Mouse (Mus musculus) splenic B cell, adult 2 months (primary cell): ENCODE data around the gene 7530416G11Rik.

Experiments
- DNase-seq: peaks from one replicate; pipeline ENCODE4 v3.0.0-alpha.2; 2011; ENCODE audit warnings: low read depth, low spot score
- H3K27me3 ChIP-seq: 2 replicates; pipeline ENCODE4 v1.6.1; 2012; ENCODE audit warnings: mild to moderate bottlenecking, low read length, moderate library complexity, mixed read lengths; ENCODE audit not compliant: control insufficient read depth, poor library complexity, insufficient read depth, severe bottlenecking
- H3K36me3 ChIP-seq: 2 replicates; pipeline ENCODE4 v1.6.1; 2012; ENCODE audit warnings: mild to moderate bottlenecking, low read length, moderate library complexity, mixed read lengths; ENCODE audit not compliant: control insufficient read depth, poor library complexity, insufficient read depth, severe bottlenecking

The 7530416G11Rik gene

GRCm38 (mm10) chr15:85505118-85505925 lies 2.3 kb upstream of the 7530416G11Rik start:
- H3K27me3 ChIP-seq = no peaks in the 10 kb centered on the region
- DNase-seq = no peak

GRCm38 (mm10) chr15:85500267-85500666 lies 2.8 kb downstream of the 7530416G11Rik start:
- no peaks in the 10 kb centered on the region for H3K27me3 ChIP-seq
- H3K36me3 ChIP-seq = no peaks in the 10 kb centered on the region
- no peak for DNase-seq

More at GRCm38 (mm10) chr15:85505118-85505925, 2.3 kb upstream of the 7530416G11Rik start:
- H3K36me3 ChIP-seq = no peaks in the 10 kb centered on the region

- no peak for DNase-seq
- Histone ChIP-seq H3K27me3 (no peaks in the 10 kb centered on the region), H3K36me3 (no peaks in the 10 kb centered on the region)
Measured at GRCm38 (mm10) chr15:85497981-85498475, 5.0 kb downstream of the 7530416G11Rik start.

GRCm38 (mm10) chr15:85497548-85497947 lies 5.5 kb downstream of the 7530416G11Rik start:
- Histone ChIP-seq H3K36me3 (no peaks in the 10 kb centered on the region), H3K27me3 (no peaks in the 10 kb centered on the region)
- no peak for DNase-seq

- no peaks in the 10 kb centered on the region for H3K27me3 ChIP-seq
- no peaks in the 10 kb centered on the region for H3K36me3 ChIP-seq
- no peak for DNase-seq
Measured at GRCm38 (mm10) chr15:85494163-85494621, 8.8 kb downstream of the 7530416G11Rik start.

- Histone ChIP-seq H3K36me3 (no peaks in the 10 kb centered on the region), H3K27me3 (no peaks in the 10 kb centered on the region)
- no peak for DNase-seq
Measured at GRCm38 (mm10) chr15:85489751-85490150, 13.3 kb downstream of the 7530416G11Rik start.

- DNase-seq = no peak
- Histone ChIP-seq H3K36me3 (no peaks in the 10 kb centered on the region), H3K27me3 (no peaks in the 10 kb centered on the region)
Measured at GRCm38 (mm10) chr15:85488900-85489299, 14.1 kb downstream of the 7530416G11Rik start.

GRCm38 (mm10) chr15:85480630-85481029 lies 22.4 kb downstream of the 7530416G11Rik start:
- no peaks in the 10 kb centered on the region for H3K27me3 ChIP-seq
- no peaks in the 10 kb centered on the region for H3K36me3 ChIP-seq
- DNase-seq = no peak

- H3K27me3 ChIP-seq = no peaks in the 10 kb centered on the region
- DNase-seq = no peak
- H3K36me3 ChIP-seq = no peaks in the 10 kb centered on the region
Measured at GRCm38 (mm10) chr15:85479919-85480318, 23.1 kb downstream of the 7530416G11Rik start.

- H3K36me3 ChIP-seq = no peaks in the 10 kb centered on the region
- no peak for DNase-seq
- H3K27me3 ChIP-seq = no peaks in the 10 kb centered on the region
Measured at GRCm38 (mm10) chr15:85479365-85479764, 23.7 kb downstream of the 7530416G11Rik start.

GRCm38 (mm10) chr15:85477584-85477983 lies 25.4 kb downstream of the 7530416G11Rik start:
- no peaks in the 10 kb centered on the region for H3K36me3 ChIP-seq
- H3K27me3 ChIP-seq = no peaks in the 10 kb centered on the region
- peak; percentile 65 for DNase-seq

- no peak for DNase-seq
- H3K27me3 ChIP-seq = no peaks in the 10 kb centered on the region
- no peaks in the 10 kb centered on the region for H3K36me3 ChIP-seq
Measured at GRCm38 (mm10) chr15:85474697-85475096, 28.3 kb downstream of the 7530416G11Rik start.

- H3K27me3 ChIP-seq = no peaks in the 10 kb centered on the region
- no peak for DNase-seq
- H3K36me3 ChIP-seq = peaks cover 2% of the 10 kb centered on the region; the same call in 1 of the 2 replicates
Measured at GRCm38 (mm10) chr15:85469401-85469800, 33.6 kb downstream of the 7530416G11Rik start.

- no peaks in the 10 kb centered on the region for H3K27me3 ChIP-seq
- no peak for DNase-seq
- peaks cover 11% of the 10 kb centered on the region; the same call in 1 of the 2 replicates for H3K36me3 ChIP-seq
Measured at GRCm38 (mm10) chr15:85466456-85467067, 36.5 kb downstream of the 7530416G11Rik start.
